Mouse (Mus musculus): ENCODE results near the gene Nup107. TPM values are rescaled to one million over a fixed set of nuclear protein-coding genes. Genes with fewer than 3 reads are reported as not detected.

Gene Nup107
- polyA plus RNA-seq, 3 experiments from 2014 or later = 48.5 to 73.1 (median 57.4) TPM

DNA sequence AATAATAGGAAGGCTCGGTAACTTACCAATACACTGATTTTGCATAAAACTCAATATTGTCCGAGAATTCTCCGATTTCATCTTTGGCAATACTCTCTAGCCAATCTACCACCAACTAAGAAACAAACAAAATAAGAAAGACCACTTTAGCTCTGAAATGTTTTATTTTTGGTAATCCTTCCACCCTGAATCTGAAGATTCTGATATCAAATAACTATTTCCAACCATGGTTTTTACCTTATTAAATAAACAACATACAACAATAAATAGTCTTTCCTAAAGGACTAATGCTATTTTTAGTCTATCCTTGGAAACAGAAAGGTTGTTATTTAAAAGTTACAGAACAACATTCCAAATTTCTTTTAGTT, 15.4 kb downstream of the Nup107 start:
- ATAC-seq = no peak

- ATAC-seq = no peak
Observed at GRCm38 (mm10) chr10:117776281-117777102, 16.0 kb downstream of the Nup107 start.

DNA sequence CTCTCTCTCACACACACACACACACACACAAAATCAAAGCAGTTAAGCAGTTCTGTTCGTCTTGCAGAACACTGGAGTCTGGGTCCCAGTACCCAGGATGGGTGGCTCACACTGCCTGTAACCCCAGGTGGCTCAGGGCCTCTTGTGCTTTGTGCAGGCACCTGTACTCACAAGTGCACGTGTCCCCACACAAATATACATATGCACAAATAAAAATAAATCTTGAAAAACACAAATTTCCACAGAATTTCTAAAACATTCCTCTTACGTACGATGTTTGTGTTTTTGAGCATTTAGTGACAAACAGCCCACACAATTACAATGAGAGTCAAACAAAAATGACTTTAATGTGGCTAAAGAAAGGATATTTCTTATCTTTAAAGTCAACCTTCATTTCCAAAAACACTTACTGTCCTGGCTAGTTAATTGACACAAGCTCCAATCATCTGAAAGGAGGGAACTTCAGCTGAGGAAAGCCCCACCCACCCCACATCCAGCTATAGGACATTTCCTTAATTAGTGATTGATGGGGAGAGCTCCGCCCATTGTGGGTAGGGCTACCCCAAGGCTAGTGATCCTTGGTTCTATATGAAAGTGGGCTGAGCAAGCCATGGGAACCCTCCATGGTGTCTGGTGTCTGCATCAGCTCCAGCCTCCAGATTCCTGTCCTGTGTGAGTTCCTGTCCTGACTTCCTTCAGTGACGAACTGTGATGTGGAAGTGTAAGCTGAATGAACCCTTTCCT, 16.9 kb downstream of the Nup107 start:
- no peak for ATAC-seq

DNA sequence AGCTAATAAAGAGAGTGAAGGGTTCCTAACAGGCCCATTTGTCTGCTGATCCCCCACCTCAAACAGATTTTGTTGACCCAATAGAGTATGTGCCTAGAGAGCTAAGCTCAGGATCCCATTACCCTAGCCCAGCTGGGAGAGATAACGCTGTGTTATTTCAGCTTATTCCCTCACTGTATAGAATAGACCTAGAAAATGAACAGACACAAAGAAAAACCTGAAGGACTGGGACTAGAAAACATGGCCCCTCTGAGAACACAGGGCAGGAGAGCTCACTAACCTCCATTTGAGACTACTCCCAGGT, 17.7 kb downstream of the Nup107 start:
- ATAC-seq = no peak

DNA sequence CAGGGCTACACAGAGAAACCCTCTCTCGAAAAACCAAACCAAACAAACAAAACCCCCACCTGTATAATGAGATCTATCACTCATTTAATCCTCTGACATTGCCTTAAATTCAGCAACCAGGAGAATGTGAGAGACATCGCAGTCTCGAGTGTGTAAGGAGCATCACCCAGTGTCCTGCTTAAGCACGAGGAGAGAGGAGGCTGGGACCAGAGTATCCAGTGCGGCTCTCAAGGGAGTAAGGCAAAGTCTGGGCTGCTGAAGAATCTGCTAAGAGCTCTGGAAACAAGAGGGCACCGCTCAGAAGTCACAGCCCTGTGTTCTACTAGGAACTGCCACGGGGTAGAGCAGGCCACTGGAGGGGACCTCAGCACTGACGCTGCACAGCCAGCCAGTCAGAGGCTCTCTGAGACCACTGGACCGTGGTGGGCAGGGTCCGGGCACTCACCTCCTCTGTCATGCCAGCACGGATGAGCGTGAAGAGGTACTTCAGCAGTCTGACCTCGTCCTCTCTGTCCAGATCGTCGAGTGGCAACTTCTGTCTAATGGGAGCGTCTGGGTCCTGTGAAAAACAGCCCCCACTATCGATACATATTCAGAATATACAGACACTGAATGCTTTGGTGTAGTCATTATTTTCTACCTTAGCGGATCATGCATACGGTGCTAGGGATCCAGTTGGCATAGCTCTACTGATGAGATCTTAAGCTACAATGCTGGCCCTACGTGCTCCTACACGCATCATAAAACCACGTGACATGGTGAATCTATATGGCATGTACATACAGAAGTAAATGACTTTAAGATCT, 18.3 kb downstream of the Nup107 start:
- no peak for ATAC-seq

GRCm38 (mm10) chr10:117773106-117773720, 19.3 kb downstream of the Nup107 start:
- no peak for ATAC-seq

DNA sequence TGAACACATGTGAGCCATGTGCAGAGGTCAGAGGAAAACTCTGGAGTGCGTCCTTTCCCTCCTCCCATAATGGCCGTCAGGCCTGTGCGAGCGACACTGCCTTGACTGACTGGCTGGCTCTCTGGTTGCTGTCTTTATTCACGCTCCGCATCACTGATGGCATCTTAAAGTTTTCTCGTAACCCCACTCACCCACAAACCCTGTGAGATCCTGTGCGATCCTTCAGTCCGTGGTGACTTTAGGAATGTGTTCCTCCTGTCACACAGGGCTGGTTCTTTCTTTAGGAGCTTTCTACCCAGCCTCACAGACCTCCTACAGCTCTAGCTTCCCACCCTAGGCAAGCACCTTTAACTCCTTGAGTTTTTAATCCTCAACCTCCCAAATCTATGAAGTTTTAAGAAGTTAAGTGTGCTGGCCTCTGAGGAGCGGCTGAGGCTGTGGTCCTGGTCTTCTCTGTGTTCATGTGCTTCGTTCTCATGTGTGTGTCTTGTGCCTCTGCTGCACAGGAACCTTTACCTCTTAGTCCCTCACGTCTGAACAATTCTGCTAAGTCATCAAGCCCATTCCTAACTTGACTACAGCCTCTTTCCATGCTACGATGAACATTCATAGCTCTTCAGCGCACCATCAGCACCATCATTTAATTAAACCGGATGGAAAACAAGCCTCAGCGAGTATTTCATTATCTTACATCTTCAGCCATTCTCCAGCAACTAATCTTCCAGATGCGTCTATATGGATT, 20.0 kb downstream of the Nup107 start:
- no peak for ATAC-seq

- ATAC-seq = no peak
Observed at GRCm38 (mm10) chr10:117771131-117771510, 21.4 kb downstream of the Nup107 start.

GRCm38 (mm10) chr10:117770286-117771130, 22.0 kb downstream of the Nup107 start:
- no peak for ATAC-seq

- no peak for ATAC-seq
Observed at GRCm38 (mm10) chr10:117769541-117770285, 22.8 kb downstream of the Nup107 start.

DNA sequence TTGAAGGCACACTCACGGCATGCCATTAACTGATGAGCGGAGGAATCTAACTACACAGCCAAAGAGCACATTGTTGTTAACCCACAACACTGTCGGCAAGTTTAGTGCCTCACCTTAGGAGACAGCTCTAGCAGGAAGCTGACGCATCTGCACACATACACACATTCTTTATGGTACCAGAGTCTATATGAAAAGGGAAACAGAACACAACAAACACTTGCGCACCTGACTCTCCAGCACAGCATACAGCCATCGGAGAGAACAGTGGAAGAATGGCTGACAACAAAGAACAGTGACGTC, 24.4 kb downstream of the Nup107 start:
- ATAC-seq = no peak

- no peak for ATAC-seq
Observed at GRCm38 (mm10) chr10:117767286-117768140, 25.0 kb downstream of the Nup107 start.

DNA sequence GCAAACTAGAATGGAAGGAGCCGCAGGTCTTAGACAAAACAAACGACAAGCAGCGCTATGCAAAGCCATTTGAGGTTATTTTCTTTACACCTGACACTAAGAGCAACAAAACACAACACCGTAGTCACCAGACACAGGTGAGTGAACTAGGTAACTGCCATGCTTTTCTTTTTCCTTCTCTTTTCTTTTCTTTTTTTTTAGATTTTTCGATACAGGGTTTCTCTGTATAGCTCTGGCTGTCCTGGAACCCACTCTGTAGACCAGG, 25.7 kb downstream of the Nup107 start:
- ATAC-seq = no peak

DNA sequence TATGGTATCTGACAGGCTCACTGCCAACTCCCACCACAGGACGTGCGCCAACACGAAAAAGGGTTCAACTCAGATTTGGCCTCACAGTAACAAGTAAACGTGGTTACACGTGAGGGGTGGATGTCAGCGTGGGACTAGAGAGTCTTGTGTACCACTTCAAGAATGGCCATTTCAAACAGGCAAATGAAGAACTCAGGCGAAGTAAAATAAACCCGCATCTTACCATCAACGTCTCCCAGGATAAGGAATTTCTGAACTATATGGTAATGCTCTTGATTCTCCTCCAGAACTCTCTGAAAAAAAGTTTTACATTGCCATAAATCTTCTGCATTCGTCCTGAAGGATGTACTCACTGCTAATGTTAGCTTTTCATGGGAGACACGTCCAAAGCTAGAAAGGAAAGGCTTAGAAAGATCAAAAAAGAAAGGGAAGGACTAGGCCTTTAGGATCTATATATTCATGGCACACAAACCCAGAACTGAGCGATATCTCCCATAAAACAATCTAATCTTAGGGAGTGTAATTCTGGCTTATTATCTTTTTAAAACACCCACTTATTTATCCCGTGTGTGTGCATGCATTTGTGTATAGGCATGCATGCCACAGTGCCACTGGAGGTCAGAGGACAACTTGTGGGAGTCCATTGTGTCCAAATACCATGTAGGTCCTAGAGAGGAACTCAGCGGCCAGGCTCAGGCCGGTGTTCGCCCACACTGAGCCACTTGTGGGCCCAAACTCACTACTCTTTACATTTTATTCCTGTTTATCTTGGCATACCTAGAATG, 26.2 kb downstream of the Nup107 start:
- no peak for ATAC-seq

GRCm38 (mm10) chr10:117765116-117765894, 27.2 kb downstream of the Nup107 start:
- ATAC-seq = no peak

DNA sequence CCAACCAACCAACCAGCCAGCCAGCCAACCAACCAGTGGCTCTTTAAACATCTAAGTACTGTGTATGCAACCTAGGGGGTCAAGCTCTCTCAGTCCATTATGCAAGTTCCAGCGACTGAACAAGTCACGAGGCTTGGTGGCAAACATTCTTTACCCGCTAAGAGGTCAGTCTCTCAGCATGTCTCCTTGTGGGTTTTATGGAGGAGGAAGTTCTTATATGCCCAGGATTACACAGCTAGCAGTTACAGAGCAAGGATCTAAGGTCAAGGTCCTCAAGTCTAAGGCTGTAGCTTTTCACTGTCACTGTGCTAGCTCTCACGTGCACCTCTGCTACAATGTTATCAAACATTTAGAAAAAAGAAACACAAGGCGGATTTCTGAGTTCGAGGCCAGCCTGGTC, 27.9 kb downstream of the Nup107 start:
- ATAC-seq = no peak

- no peak for ATAC-seq
Observed at GRCm38 (mm10) chr10:117763588-117764190, 28.8 kb downstream of the Nup107 start.

GRCm38 (mm10) chr10:117762966-117763365, 29.5 kb downstream of the Nup107 start:
- no peak for ATAC-seq

Data from inflammation-experienced regulatory T-cells, adult 6 months (primary cell).